Mouse (Mus musculus) MEL (cell line): ENCODE results near the gene Herc1.

Experiments used
- CHD2 ChIP-seq: IDR thresholded peaks from 2 replicates; pipeline ENCODE4 v1.6.1; 2011; ENCODE audit warnings: low read length, improper control_type of control experiment
- CTCF ChIP-seq, 3 experiments: IDR thresholded peaks in 2 of 3; conservative IDR thresholded peaks in 1 of 3; 2 replicates each; pipeline ENCODE4 v1.5.1; 2011 to 2012; ENCODE audit warnings: low read length in 3 of 3, low read depth in 2 of 3, mild to moderate bottlenecking in 2 of 3, improper control_type of control experiment in 1 of 3, inconsistent platforms in 1 of 3, mixed read lengths in 1 of 3, moderate library complexity in 1 of 3; ENCODE audit not compliant: control insufficient read depth in 1 of 3, insufficient read depth in 1 of 3, poor library complexity in 1 of 3, severe bottlenecking in 1 of 3
- E2F4 ChIP-seq: IDR thresholded peaks from 2 replicates; pipeline ENCODE4 v1.6.1; 2011; ENCODE audit warnings: low read depth, low read length, improper control_type of control experiment, borderline replicate concordance
- EP300 ChIP-seq, 2 experiments: IDR thresholded peaks; 2 replicates each; pipeline ENCODE4 v1.6.1; 2011; ENCODE audit warnings: improper control_type of control experiment in 2 of 2, low read length in 2 of 2, low read depth in 1 of 2, mild to moderate bottlenecking in 1 of 2
- GATA1 ChIP-seq: IDR thresholded peaks from 2 replicates; pipeline ENCODE4 v1.6.1; 2011; ENCODE audit warnings: low read depth, low read length, improper control_type of control experiment
- HCFC1 ChIP-seq: IDR thresholded peaks from 2 replicates; pipeline ENCODE4 v1.6.1; 2012; ENCODE audit warnings: low read depth, mild to moderate bottlenecking, inconsistent platforms, low read length, improper control_type of control experiment, moderate library complexity
- MAFK ChIP-seq: IDR thresholded peaks from 2 replicates; pipeline ENCODE4 v1.6.1; 2011; ENCODE audit warnings: low read depth, mild to moderate bottlenecking, low read length, improper control_type of control experiment, borderline replicate concordance
- MAZ ChIP-seq: IDR thresholded peaks from 2 replicates; pipeline ENCODE4 v1.6.1; 2012; ENCODE audit warnings: low read depth, mild to moderate bottlenecking, inconsistent platforms, low read length, improper control_type of control experiment
- NRF1 ChIP-seq: IDR thresholded peaks from 2 replicates; pipeline ENCODE4 v1.6.1; 2014; ENCODE audit warnings: low read depth, mild to moderate bottlenecking, inconsistent platforms, low read length, improper control_type of control experiment, moderate library complexity; ENCODE audit not compliant: poor library complexity, insufficient read depth, severe bottlenecking
- POLR2A ChIP-seq, 2 experiments: IDR thresholded peaks; 2 replicates each; pipeline ENCODE4 v1.6.1; 2011 to 2012; ENCODE audit warnings: low read length in 2 of 2, mild to moderate bottlenecking in 2 of 2, control low read depth in 1 of 2, improper control_type of control experiment in 1 of 2, low read depth in 1 of 2, moderate library complexity in 1 of 2; ENCODE audit not compliant: control insufficient read depth in 1 of 2, insufficient read depth in 1 of 2, poor library complexity in 1 of 2
- RAD21 ChIP-seq: IDR thresholded peaks from 2 replicates; pipeline ENCODE4 v1.6.1; 2011; ENCODE audit warnings: mild to moderate bottlenecking, low read depth, low read length, improper control_type of control experiment
- RCOR1 ChIP-seq: IDR thresholded peaks from 2 replicates; pipeline ENCODE4 v1.6.1; 2012; ENCODE audit warnings: low read depth, mild to moderate bottlenecking, inconsistent platforms, low read length, improper control_type of control experiment
- SIN3A ChIP-seq: IDR thresholded peaks from 2 replicates; pipeline ENCODE4 v1.6.1; 2012; ENCODE audit warnings: low read length, improper control_type of control experiment, inconsistent platforms

DNA sequence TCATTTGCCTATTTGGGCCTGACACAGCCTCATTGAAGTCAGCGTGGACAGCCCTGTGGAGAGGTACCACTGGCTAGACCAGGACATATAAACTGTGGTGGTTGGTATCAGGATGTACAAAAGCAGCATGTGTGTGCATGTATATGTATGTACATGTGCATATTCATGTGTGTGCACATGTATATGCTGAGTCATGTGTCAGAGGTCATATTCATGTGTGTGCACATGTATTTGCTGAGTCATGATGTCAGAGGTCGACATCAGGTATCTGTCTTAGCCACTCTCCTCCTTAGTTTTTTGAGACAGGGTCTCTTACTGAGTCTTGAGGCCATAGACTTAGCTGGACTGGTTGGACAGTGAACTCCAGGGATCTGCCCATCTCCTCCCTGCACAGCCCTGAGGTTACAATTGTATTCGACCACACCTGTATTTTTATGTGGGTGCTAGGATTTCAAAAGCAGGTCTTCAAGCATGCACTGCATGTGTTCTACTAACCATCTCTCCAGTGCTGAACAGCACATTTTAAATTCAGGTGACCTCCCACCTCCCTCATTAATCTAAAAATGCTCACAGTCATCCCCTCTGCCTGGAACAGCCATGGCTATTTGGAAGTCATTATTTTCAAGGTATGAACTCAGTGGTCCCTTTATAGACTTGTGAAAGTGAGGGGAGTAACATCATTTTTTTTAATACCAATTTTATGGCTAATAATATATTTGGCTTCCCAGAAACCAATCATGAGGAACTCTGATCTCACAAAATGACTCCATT, 45.7 kb upstream of the Herc1 start:
- TF ChIP-seq CTCF (IDR thresholded peaks at IDR 0.05 in 2 of 3, conservative IDR thresholded peaks at IDR 0.05 in 1 of 3; ENCODE audit: control insufficient read depth in 1 of 3, insufficient read depth in 1 of 3, low read depth in 2 of 3, low read length in 3 of 3, poor library complexity in 1 of 3, severe bottlenecking in 1 of 3) (no peak), MAZ (no peak), SIN3A (no peak), EP300 (IDR thresholded peaks at IDR 0.05; ENCODE audit: low read depth in 1 of 2, low read length in 2 of 2) (no peak), RCOR1 (no peak), POLR2A (IDR thresholded peaks at IDR 0.05; ENCODE audit: control insufficient read depth in 1 of 2, insufficient read depth in 1 of 2, low read depth in 1 of 2, low read length in 2 of 2, poor library complexity in 1 of 2) (no peak), HCFC1 (no peak), MAFK (no peak), GATA1 (no peak), CHD2 (no peak), E2F4 (no peak), RAD21 (no peak), NRF1 (no peak)
